Mouse (Mus musculus) hindbrain, embryonic 13.5 days (tissue): ENCODE measurements around the gene Relt. TPM values are rescaled to one million over a fixed set of nuclear protein-coding genes. Genes with fewer than 3 reads are reported as not detected.

ENCODE experiments used
- ATAC-seq: fragments of 200-750 bp; cut with Nextera tagmentation; 2 replicates; pipeline ENCODE4 v1.8.0; 2017; ENCODE audit warnings: moderate TSS enrichment; ENCODE audit not compliant: low FRiP score
- H3K27ac ChIP-seq: fragments of 300-500 bp; sonication (generic); 2 replicates; pipeline ENCODE4 v1.5.1; 2015; ENCODE audit warnings: inconsistent platforms, mild to moderate bottlenecking, moderate library complexity
- H3K27me3 ChIP-seq: fragments of 300-500 bp; sonication (generic); 2 replicates; pipeline ENCODE4 v1.6.1; 2015; ENCODE audit warnings: mild to moderate bottlenecking, inconsistent platforms
- H3K36me3 ChIP-seq: fragments of 300-500 bp; sonication (generic); 2 replicates; pipeline ENCODE4 v1.6.1; 2015; ENCODE audit warnings: mild to moderate bottlenecking, inconsistent platforms
- H3K4me1 ChIP-seq: fragments of 300-500 bp; sonication (generic); replicated peaks from 2 replicates; pipeline ENCODE4 v1.6.1; 2015; ENCODE audit warnings: inconsistent platforms
- H3K4me2 ChIP-seq: fragments of 300-500 bp; sonication (generic); 2 replicates; pipeline ENCODE4 v1.6.1; 2015; ENCODE audit warnings: inconsistent platforms, mild to moderate bottlenecking, moderate library complexity
- H3K4me3 ChIP-seq: fragments of 300-500 bp; sonication (generic); 2 replicates; pipeline ENCODE4 v1.5.1; 2015; ENCODE audit warnings: mild to moderate bottlenecking, inconsistent platforms
- H3K9ac ChIP-seq: fragments of 300-500 bp; sonication (generic); 2 replicates; pipeline ENCODE4 v1.6.1; 2015; ENCODE audit warnings: mild to moderate bottlenecking, inconsistent platforms
- H3K9me3 ChIP-seq: fragments of 300-500 bp; sonication (generic); 2 replicates; pipeline ENCODE4 v1.6.1; 2016; ENCODE audit warnings: inconsistent platforms
- WGBS: fragments of 180-500 bp; shearing (Covaris S2); methylation state at CpG from one replicate; pipeline ENCODE4 v1.1.7; 2015; 5-methylcytosine and 5-hydroxymethylcytosine counted together
- polyA plus RNA-seq: library from polyadenylated mRNA; unstranded; fragments of >200 nt; fragmentation: Nextera tagmentation; extraction: Ambion mirVana; gene quantifications from 2 replicates; pipeline ENCODE4 v1.2.1, GENCODE M21; 2015

The Relt gene
- polyA plus RNA-seq, 1 experiment from 2014 or later: 4.8 TPM

DNA sequence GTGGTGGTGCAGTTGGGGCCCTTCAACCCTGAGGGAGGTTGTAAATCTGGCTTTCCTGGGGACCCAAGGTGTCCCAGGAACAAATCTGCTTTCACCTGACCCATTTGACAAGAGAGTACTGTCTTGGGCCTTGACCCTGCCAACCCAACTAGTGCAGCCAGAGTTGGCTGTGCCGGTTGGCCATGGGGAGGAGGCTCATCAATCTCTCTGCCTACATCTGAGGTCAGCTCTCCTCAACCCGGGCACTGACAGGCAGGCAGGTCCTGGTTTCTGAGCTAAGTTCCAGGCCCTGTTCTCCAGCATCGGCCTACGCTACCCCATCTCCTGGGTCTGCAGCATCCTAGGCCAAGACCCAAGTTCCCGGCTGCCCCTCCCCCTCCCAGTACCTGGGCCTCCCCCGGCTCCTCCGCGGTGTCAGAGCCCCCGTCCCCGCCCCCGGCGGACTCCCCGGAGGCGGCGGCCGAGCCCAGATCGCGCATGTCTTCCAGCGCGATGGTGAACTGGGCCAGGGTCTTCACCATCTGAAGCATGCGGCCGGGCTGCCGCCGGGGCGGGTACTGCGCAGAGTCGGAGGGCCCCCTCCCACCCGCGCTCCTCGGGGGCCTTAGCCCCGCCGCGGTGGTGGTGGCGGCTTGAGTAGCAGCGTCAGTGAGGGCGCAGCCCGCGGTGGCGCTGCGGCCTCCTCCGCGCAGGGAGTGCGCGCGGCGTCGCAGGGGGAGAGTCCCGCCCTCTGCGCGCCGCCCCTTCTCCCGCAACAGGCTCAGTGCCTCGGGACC, 31.0 kb upstream of the Relt start:
- H3K4me3 ChIP-seq: peak overlapping the region; percentile 57
- peak overlapping the region; percentile 73 for H3K27ac ChIP-seq
- H3K4me2 ChIP-seq: peak overlapping the region; percentile 87
- WGBS: 4% methylated on average over 50 of the region's 53 CpGs
- H3K4me1 ChIP-seq: peaks cover 34% of the 10 kb centered on the region
- peak; percentile 78 for ATAC-seq
- no peaks in the 10 kb centered on the region for H3K27me3 ChIP-seq
- H3K9me3 ChIP-seq: no peaks in the 10 kb centered on the region
- peak overlapping the region; percentile 82 for H3K9ac ChIP-seq
- H3K36me3 ChIP-seq: peaks cover 12% of the 10 kb centered on the region

DNA sequence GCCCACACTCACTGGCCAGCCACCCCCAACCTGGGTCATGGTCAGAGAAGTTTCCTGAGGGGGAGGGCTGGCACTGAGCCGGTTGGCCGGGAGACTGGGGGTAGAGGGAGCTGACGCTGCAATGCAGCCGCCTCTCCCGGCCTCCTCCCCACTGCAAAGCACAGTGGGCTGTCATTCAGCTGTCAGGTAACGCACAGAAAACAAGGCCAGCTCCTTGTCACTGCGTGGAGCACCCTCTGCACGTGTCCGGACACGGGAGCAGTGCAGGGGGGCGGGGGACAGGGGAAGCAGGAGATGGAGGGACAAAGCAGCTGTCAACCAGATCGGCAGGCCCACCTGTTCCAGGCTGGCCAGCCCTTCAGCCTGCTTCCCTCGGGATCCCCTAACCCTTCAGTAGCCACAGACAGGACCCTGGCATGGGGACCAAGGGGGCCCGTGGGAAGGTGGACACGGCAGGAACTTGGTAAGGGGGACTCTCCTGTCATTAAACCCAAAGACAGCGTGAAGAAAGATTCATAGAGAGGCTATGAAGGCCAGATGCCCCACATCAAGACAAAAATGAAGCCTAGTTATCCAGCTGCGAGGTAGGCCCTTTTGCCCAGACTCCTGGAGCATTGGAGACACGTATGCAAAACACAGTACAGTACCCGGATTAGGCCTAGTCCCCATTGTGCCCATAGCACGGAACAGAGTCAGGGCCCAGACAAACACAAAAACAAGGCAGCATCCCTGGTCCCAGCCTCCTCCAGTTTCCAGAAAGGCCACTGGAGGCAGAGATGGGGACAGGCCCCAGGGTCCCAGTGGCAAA, 30.2 kb upstream of the Relt start:
- Histone ChIP-seq H3K27ac (peak overlapping the region; percentile 73), H3K27me3 (no peaks in the 10 kb centered on the region), H3K4me2 (peak overlapping the region; percentile 87), H3K9me3 (no peaks in the 10 kb centered on the region), H3K4me1 (peaks cover 34% of the 10 kb centered on the region), H3K4me3 (peak overlapping the region; percentile 57), H3K9ac (peak overlapping the region; percentile 82), H3K36me3 (peaks cover 20% of the 10 kb centered on the region)
- 31% methylated on average over 20 of the region's 20 CpGs for WGBS
- peak; percentile 21 for ATAC-seq

DNA sequence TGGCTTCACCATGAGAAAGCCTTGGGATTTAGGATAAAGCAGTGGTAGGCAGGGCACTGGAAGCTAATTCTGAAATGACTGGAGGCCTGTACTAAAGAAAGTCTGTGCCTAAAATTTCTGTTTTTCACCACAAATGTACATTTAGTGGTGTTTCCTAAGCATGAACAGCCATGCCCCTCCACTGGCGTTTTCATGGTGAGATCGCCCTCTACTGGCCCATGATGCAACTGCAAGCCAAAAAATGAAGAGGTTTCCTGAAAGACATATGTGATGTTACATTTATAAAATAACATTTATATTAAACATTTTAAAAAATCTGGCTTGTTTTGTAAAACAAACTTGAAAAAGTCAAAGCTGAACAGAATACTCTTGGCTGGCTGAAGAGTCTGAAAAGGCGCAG, 23.3 kb upstream of the Relt start:
- 32% methylated on average over 3 of the region's 3 CpGs for WGBS
- H3K4me3 ChIP-seq: no peak overlapping the region
- H3K9ac ChIP-seq: no peak overlapping the region
- H3K27ac ChIP-seq: no peak overlapping the region
- no peaks in the 10 kb centered on the region for H3K4me1 ChIP-seq
- peaks cover 61% of the 10 kb centered on the region for H3K36me3 ChIP-seq
- H3K27me3 ChIP-seq: no peaks in the 10 kb centered on the region
- no peak overlapping the region for H3K4me2 ChIP-seq
- H3K9me3 ChIP-seq: no peaks in the 10 kb centered on the region
- ATAC-seq: no peak

DNA sequence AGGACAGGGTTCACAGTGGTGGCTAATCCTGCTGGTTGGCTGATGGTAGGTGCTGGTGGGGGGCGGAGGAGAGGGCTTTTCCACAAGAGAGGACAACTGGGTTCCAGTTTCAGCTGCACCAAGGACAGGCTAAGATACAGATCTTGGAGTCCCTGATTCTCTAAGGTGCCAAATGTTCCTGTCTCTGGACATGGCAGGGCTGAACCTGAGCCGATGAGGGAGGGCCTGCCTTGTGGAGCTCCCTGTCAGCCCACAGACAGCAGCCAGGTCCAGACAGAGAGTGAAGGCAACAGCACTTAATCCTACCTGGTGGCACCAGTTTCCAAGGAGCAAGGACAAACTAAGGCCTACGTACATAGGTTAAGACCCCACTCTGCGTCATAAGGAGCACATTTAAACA, 21.2 kb upstream of the Relt start:
- no peak for ATAC-seq
- Histone ChIP-seq H3K27ac (no peak overlapping the region), H3K4me2 (no peak overlapping the region), H3K9me3 (no peaks in the 10 kb centered on the region), H3K9ac (no peak overlapping the region), H3K27me3 (no peaks in the 10 kb centered on the region), H3K4me3 (no peak overlapping the region), H3K4me1 (peaks cover 4% of the 10 kb centered on the region), H3K36me3 (peaks cover 68% of the 10 kb centered on the region)
- 97% methylated on average over 4 of the region's 4 CpGs for WGBS

DNA sequence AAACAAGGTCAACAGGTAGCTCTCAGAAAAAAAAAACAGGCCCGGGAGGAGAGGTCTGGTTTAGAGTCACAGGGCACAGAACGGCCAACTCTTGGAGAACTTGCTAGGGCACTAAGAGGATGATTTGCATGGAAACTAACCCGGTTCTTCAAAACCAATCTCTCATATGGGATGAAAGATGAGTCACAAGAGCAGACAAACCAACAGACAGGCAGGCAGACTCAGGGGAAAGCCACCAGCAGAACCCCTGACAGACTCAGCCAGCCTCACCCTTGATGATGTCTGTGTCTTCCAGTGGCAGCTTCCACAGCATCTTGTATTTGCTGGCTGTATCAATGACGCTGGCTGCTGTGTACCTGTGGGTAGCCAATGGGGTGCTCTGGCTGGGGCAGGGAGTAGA, 18.7 kb upstream of the Relt start:
- no peak overlapping the region for H3K27ac ChIP-seq
- no peaks in the 10 kb centered on the region for H3K9me3 ChIP-seq
- no peak overlapping the region for H3K4me3 ChIP-seq
- no peaks in the 10 kb centered on the region for H3K27me3 ChIP-seq
- no peak overlapping the region for H3K9ac ChIP-seq
- no peak for ATAC-seq
- 90% methylated on average over 4 of the region's 4 CpGs for WGBS
- peaks cover 83% of the 10 kb centered on the region for H3K36me3 ChIP-seq
- no peak overlapping the region for H3K4me2 ChIP-seq
- peaks cover 6% of the 10 kb centered on the region for H3K4me1 ChIP-seq

DNA sequence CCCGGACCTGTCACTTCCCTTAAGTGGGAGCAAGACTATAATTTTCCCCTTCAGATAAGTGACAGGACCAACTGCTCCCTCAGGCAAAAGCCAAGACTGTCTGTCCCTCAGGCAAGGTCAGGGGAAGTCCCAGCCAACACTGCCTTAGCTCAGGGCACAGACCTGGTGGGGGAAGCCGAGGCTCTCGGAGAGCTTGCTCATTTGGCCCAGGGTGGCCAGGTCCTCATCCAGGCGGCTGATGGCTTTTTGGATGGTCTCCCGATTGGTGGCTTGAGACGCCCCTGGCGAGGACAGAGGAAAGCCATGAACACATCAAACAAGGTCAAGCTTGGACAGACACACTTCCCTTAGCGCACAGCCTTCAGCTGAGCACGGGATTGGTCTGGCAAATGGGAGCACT, 18.3 kb upstream of the Relt start:
- no peak overlapping the region for H3K4me2 ChIP-seq
- no peak overlapping the region for H3K4me3 ChIP-seq
- 89% methylated on average over 9 of the region's 9 CpGs for WGBS
- H3K27me3 ChIP-seq: no peaks in the 10 kb centered on the region
- H3K36me3 ChIP-seq: peaks cover 88% of the 10 kb centered on the region
- no peak for ATAC-seq
- no peaks in the 10 kb centered on the region for H3K9me3 ChIP-seq
- H3K27ac ChIP-seq: no peak overlapping the region
- peaks cover 6% of the 10 kb centered on the region for H3K4me1 ChIP-seq
- no peak overlapping the region for H3K9ac ChIP-seq

DNA sequence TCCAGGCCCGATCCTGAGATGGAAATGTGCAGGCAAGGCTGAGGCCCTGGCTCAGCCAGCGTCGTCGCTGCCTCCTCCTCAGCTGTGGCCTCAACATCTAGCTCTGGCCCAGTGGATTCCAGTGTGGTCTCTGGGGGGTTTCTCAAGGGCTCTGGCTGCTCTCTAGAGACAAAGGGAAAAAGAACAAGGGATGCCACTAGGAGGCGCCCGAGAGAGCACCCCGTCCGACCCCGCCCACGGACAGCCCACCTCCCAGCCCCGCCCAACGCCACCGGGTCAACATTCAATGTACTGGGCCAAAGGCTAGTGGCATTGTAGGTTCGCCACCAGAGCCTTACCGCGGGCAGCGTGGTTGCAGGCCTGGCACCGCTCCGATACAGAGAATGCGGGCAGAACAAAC, 16.3 kb upstream of the Relt start:
- ATAC-seq: no peak
- 12% methylated on average over 20 of the region's 20 CpGs for WGBS
- H3K36me3 ChIP-seq: peaks cover 91% of the 10 kb centered on the region
- peaks cover 6% of the 10 kb centered on the region for H3K4me1 ChIP-seq
- H3K9ac ChIP-seq: no peak overlapping the region
- no peak overlapping the region for H3K27ac ChIP-seq
- no peaks in the 10 kb centered on the region for H3K9me3 ChIP-seq
- 0 out of 2 replicates have a peak overlapping the region, but pooled peaks have one; percentile 6 for H3K4me2 ChIP-seq
- H3K4me3 ChIP-seq: no peak overlapping the region
- no peaks in the 10 kb centered on the region for H3K27me3 ChIP-seq

DNA sequence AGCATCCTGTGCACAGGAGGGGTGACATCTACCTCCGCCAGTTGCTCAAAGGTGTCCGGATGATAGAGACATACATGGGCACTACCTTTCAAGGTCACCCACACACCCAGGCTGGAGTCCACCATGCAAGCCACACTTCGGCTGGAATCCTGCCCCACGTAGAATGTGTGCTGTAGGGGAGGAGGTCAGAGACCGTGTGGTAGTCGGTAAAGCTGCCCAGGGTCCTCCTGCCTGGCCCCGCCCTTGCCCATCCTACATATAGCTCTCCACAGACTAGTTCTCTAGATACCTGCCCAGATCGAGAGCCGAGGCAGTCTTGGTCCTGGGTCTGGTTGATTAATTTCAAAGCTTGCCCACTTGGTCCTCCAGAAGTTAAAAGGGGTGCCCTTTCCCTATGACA, 13.5 kb upstream of the Relt start:
- Histone ChIP-seq H3K27me3 (no peaks in the 10 kb centered on the region), H3K4me2 (no peak overlapping the region), H3K4me1 (peaks cover 6% of the 10 kb centered on the region), H3K9me3 (no peaks in the 10 kb centered on the region), H3K27ac (no peak overlapping the region), H3K36me3 (peaks cover 84% of the 10 kb centered on the region), H3K9ac (no peak overlapping the region), H3K4me3 (no peak overlapping the region)
- ATAC-seq: no peak
- 94% methylated on average over 9 of the region's 9 CpGs for WGBS

DNA sequence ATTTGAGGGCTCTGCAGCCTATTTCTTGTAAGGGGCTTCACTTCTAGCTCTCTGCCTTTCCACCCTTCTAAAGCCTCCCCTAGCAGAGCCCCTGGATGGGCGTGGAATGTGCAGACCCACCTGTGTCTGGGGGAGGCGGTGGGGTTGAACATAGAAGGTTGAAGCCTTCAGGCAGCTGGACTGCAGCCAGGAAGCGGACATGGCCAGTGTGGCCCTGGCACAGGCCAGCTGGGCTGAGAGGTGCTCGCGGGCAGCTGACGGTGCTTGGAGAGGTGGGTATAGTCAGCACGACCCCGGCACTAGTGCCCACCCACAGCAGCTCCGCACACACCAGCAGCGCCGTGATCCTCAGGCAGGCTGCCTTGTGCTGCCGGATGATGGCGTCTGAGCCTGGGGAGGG, 13.0 kb upstream of the Relt start:
- Histone ChIP-seq H3K4me3 (no peak overlapping the region), H3K4me1 (peaks cover 6% of the 10 kb centered on the region), H3K27ac (no peak overlapping the region), H3K27me3 (no peaks in the 10 kb centered on the region), H3K9me3 (no peaks in the 10 kb centered on the region), H3K9ac (no peak overlapping the region), H3K4me2 (no peak overlapping the region), H3K36me3 (peaks cover 79% of the 10 kb centered on the region)
- WGBS: 94% methylated on average over 13 of the region's 13 CpGs
- ATAC-seq: no peak

DNA sequence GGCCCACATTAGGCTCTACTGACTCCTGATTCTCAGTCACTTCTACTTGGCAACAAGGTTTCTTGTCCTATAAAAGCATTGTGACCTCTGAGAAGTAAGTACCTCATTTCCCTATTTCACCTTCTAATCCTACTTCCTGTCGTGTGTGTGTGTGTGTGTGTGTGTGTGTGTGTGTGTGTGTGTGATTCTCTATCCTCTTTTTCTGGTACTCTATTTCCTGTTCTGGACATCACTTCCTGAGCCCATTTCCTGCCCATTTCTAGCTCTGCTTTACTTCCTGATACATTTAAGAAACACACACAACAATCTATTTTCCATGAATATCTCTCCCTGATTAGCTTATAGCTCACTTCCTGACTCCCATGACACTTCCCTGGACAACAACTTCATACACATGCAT, 12.6 kb upstream of the Relt start:
- no peaks in the 10 kb centered on the region for H3K27me3 ChIP-seq
- no peak overlapping the region for H3K4me2 ChIP-seq
- no peak overlapping the region for H3K27ac ChIP-seq
- 79% methylated on average over 1 of the region's 1 CpGs for WGBS
- no peak overlapping the region for H3K4me3 ChIP-seq
- H3K9ac ChIP-seq: no peak overlapping the region
- H3K9me3 ChIP-seq: no peaks in the 10 kb centered on the region
- H3K4me1 ChIP-seq: peaks cover 6% of the 10 kb centered on the region
- H3K36me3 ChIP-seq: peaks cover 74% of the 10 kb centered on the region
- ATAC-seq: no peak

DNA sequence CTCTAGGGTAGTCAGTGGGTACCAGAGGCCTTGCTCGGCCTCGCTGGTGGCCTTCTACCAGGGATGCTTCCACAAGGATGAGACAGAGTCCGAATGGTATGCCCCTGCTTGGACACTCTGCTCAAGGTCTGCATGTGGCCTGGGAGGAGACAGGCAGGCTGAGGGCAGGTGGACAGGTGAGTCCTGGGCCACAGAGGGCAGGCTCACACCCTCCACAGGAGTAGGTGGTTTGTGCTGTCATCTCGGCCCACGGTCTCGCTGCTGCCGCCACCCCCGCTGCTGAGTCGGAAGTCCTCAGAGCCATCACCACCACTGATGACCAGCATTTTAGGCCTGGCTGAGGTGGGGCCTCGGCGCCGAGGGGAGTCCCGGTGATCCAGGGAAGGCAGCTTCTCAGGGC, 10.0 kb upstream of the Relt start:
- Histone ChIP-seq H3K4me3 (no peak overlapping the region), H3K27me3 (no peaks in the 10 kb centered on the region), H3K4me2 (no peak overlapping the region), H3K4me1 (no peaks in the 10 kb centered on the region), H3K9me3 (no peaks in the 10 kb centered on the region), H3K9ac (0 out of 2 replicates have a peak overlapping the region, but pooled peaks have one; percentile 24), H3K27ac (no peak overlapping the region), H3K36me3 (peaks cover 52% of the 10 kb centered on the region)
- WGBS: 97% methylated on average over 13 of the region's 13 CpGs
- ATAC-seq: no peak

DNA sequence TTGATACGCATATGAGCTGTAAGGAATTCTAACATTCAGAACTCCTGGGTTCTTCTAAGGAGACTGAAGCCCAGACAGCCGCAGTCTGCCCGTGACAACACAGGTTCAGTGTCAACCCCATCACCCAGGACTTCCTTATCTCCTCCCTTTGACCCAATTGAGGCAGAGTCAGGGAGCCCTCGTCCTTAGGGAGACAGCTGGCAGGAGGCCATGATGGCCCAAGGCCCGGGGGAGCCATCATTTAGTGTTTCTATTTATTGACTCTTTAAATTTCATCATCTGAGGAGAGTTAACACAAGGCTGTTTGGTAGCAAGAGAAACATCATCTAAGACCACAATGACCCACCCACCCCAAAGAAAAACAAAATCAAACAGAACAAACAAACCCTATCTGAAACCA, 8.6 kb upstream of the Relt start:
- H3K9me3 ChIP-seq: no peaks in the 10 kb centered on the region
- no peak overlapping the region for H3K4me2 ChIP-seq
- no peak overlapping the region for H3K4me3 ChIP-seq
- no peaks in the 10 kb centered on the region for H3K27me3 ChIP-seq
- peaks cover 39% of the 10 kb centered on the region for H3K36me3 ChIP-seq
- WGBS: 82% methylated on average over 5 of the region's 5 CpGs
- H3K4me1 ChIP-seq: no peaks in the 10 kb centered on the region
- H3K27ac ChIP-seq: no peak overlapping the region
- no peak overlapping the region for H3K9ac ChIP-seq
- no peak for ATAC-seq

DNA sequence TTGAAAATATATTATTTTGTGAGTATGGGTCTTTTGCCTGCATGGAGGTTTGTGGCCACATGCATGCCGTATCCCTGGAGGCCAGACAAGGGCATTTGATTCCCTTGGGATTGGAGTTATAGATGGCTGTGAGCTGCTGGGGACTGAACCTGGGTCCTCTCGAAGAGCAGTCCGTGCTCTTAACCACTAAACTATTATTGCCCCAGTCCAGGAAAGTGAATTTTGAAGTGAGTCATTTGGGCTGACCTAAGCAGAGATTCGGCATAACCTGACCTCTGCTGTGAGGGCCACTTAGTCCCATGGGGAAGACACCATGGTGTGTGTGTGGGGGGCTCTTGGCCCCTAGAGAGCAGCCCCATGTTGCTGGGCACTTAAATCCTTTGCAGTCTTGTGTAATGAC, 8.1 kb upstream of the Relt start:
- no peak overlapping the region for H3K9ac ChIP-seq
- H3K9me3 ChIP-seq: no peaks in the 10 kb centered on the region
- 92% methylated on average over 4 of the region's 4 CpGs for WGBS
- ATAC-seq: no peak
- H3K27me3 ChIP-seq: no peaks in the 10 kb centered on the region
- H3K4me1 ChIP-seq: no peaks in the 10 kb centered on the region
- H3K36me3 ChIP-seq: peaks cover 33% of the 10 kb centered on the region
- H3K27ac ChIP-seq: no peak overlapping the region
- no peak overlapping the region for H3K4me2 ChIP-seq
- H3K4me3 ChIP-seq: no peak overlapping the region
